Mouse (Mus musculus): ENCODE data around the gene C530008M17Rik. TPM values are rescaled to one million over a fixed set of nuclear protein-coding genes. Genes with fewer than 3 reads are reported as not detected.

The C530008M17Rik gene
- polyA plus RNA-seq (2014; fragmentation: Illumina TruSeq; extraction: RNeasy Lipid Tissue Mini Kit (QIAGEN cat#74804); ENCODE audit: low read depth, low replicate concordance), result not detected

GRCm38 (mm10) chr5:76656212-76656611 is at the start of gene C530008M17Rik:
Gene C530008M17Rik, plus strand, starts transcription at chr5:76656512.

DNA sequence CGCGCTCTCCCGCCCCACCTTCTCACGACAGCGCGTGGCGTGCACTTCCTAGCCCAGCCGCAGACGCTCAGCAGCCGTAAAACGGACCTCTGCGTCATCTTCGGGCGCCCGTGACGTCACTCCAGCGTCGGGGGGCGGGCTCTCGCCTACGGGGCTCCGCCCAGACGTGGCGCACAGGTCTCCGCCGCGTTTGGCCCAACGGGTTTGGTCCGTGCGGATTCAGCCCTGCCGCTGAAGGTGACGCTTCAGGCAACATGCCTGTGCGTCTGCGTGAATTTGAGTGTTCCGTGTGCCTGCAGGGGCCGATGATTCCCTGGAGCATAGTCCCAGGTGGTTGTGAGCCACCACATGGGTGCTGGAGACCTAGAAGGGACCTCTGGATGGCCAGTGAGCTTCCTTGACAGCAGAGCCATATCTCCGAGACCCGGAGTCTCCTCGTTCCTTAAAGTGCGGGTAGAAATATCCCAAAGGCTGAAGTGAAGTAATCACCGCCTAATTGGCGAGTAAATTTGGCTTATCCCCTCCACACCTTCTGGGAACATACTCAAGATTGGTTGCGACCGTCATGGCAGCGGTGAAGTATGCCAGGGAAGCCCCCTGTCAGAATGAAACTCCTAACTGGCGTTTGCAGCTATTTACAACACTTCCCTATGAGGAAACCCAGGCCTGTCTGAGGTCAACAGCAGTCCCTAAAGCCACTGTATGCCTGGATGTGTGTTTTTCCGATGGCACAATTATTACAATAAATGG is 249.3 kb downstream of the C530008M17Rik start, which contains the start of gene Aasdh:
Gene Aasdh (minus strand): TSS at position 110 of the 750 bp plus-strand sequence.

Other genes starting within 250 kb of the C530008M17Rik start
- gene Gm7271, start 172.5 kb upstream of the C530008M17Rik start, polyA plus RNA-seq (2014; fragmentation: Illumina TruSeq; extraction: RNeasy Lipid Tissue Mini Kit (QIAGEN cat#74804); ENCODE audit: low read depth, low replicate concordance), result not detected
- gene Exoc1, start 127.2 kb upstream of the C530008M17Rik start, polyA plus RNA-seq (2014; fragmentation: Illumina TruSeq; extraction: RNeasy Lipid Tissue Mini Kit (QIAGEN cat#74804); ENCODE audit: low read depth, low replicate concordance), result 22.5 TPM
- 3.4 TPM for gene Cep135, start 67.8 kb upstream of the C530008M17Rik start, polyA plus RNA-seq (2014; fragmentation: Illumina TruSeq; extraction: RNeasy Lipid Tissue Mini Kit (QIAGEN cat#74804); ENCODE audit: low read depth, low replicate concordance)
- gene Aasdh, start 249.0 kb downstream of the C530008M17Rik start, polyA plus RNA-seq (2014; fragmentation: Illumina TruSeq; extraction: RNeasy Lipid Tissue Mini Kit (QIAGEN cat#74804); ENCODE audit: low read depth, low replicate concordance), result 23.0 TPM

Data from liver, adult 10 weeks (tissue).